Mouse (Mus musculus) B cell, adult 2 months (primary cell): Measurements from ENCODE around the gene Taok1.
"Not testable (repeated sequence)": the region's sequence is repeated elsewhere in the genome, so short reads cannot be mapped to it uniquely, and the experiment has no call there.

Experiments
- DNase-seq, 2 experiments: peaks; one replicate each; pipeline ENCODE4 v3.0.0; 2022

Taok1 gene

DNA sequence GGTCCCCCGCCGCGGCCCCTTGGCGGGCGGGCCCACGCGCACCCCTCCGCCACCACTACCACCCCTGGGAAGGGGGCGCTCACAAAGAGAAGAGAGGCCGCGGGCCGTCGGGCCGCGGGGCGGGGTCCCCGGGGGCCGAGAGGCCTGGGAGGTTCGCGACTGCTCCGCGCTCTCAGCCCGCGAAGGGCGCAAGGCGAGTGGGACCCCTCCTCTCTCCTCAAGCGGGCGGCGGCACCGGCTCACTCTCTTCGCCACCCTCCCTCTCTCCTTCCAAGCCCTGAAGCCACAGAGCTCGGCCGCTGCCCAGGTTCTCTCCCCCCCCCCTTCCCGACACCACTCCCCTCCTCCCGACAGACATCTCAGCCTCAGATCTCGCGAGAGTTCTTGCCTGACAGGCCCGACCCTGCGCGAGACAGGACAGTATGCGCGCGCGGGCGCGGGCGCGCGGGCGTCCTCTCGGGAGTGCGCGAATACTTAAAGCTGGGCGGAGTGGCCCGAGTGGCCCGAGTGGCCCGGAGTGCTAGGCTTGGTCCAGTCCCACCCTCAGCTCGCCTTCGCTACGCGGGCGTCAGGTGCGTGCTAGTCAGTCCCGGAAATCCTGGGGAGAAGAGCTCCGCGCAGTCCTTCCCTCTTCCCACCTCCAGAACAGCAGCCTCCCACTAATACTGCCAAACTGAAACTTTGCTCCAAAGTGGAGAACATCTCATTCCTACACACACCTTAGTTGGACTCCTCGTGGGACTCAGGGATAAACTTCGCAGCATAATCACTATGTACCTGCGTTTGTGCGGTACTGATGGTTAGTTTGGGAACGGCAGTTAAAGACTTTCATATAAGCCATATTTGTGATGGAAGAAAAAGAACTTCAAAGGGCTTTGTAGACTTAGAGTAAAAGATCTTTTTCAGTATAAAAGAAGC is at the start of gene Taok1:
Taok1 (minus strand) TSS at position 278 of the 918 bp plus-strand sequence.
- DNase-seq = peak; percentile 95

DNA sequence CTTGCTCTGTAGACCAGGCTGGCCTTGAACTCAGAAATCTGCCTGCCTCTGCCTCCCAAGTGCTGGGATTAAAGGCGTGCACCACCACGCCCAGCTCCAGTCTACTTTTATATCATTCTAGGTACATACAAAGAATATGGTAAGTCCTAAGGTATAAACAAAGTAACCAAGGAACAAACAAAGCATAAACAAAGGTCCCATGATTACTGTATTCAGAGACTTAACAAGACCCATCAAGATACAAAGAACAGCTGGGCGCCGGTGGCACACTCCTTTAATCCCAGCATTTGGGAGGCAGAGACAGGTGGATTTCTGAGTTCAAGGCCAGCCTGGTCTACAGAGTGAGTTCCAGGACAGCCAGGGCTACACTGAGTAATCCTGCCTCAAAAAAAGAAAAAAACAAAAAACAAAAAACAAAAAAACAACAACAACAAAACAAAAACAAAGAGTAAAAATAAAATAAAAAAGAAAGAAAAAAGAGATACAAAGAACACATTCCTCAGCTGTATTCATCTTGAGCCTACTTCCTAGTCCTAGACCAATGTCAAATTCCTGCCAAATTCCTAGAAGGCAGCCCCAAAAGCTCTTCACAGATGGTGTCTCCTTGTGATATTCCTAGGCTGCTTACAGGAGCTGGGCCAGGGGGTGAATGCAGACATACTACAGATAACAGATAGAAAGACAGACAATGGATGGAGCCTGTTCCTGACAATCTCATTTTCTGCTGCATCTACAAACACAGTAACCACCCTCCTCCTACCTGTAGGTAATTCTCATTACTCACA is 46.0 kb upstream of the Taok1 start:
- DNase-seq = not testable (repeated sequence)

DNA sequence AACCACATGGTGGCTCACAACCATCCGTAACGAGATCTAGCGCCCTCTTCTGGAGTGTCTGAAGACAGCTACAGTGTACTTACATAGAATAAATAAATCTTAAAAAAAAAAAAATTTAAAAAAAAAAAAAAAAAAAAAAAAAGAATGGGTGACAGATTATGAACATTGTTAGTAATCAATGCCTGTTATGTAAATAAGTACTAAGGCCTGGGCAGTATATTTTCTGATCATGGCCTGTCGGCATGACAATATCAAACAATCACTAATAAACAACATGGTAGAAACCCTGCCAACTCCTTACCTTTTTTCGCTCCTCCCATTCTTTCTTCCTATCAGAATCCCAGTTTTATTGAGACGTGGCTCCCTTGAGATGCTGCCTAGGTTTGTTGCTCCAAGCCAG is 44.9 kb upstream of the Taok1 start:
- DNase-seq = no peak

DNA sequence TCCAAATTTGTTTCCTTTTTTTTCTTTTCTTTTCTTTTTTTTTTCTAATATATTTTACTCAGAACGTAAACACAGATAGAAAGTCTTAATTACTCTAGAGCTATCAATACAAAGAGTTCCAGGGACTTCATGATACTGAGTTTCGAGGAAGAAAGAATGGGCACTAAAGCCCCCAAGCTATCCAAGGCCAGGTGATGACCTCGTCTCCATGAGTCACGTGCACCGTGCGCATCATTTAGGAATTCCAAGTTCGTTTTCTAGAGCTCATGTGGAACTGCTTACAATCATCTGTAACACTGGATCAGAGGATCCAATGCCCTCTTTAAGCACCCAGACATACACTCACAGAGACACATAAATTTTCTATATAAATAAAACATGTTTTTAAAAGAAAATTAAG is 41.3 kb upstream of the Taok1 start:
- no peak for DNase-seq

DNA sequence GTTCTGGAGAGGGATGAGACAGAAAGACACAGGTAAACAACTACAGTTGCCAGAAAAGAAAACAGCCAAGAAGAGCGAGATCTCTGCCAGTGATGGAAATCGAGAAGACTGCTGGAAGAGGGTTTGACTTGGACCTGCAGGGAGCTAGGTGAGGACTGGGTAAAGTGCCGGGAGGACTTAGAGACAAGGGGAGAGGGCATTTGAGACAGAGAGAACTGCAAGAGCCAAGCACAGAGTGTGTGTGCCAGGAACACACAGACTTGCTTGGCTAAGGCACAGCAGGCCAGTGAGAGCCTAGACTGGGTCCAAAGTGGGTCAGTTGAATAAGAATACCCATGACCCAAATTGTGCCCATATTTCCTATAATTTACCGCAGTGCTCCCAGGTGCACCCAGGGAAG is 37.9 kb upstream of the Taok1 start:
- no peak for DNase-seq

DNA sequence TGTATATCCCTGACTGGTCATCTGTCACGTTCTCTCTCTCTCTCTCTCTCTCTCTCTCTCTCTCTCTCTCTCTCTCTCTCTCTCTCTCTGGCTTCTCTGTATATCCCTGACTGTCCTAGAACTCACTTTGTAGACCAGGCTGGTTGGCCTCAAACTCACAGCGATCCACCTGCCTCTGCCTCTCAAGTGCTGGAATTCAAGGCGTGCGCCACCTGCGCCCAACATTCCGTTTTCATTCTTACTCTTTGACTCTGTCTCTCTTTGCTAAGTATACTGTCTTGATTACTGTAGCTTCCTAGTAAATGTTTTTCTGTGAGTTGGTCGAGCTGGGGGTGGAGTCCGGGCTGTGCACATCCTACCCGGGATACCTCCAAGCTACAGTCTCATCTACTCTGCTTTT is 33.8 kb upstream of the Taok1 start:
- DNase-seq = no peak

DNA sequence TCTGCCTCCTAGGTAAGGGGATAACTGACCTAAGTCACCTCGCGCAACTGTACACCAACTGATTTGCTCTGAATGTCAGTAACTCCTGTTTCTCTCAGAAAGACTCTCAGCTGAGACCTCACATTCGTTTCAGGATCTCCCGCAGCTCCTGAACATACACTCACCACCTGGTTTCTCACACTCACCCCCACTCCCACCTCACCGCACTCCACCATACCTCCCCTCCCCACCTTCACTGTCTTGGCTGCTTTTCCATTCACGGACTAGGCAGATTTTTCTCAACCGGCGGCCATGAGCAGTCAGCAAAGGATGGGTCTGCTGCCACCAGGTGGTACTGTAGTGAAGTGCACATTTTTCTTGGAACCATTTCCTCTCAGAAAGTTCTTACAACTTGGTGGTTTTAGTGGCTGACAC is 22.6 kb upstream of the Taok1 start:
- DNase-seq = peak; percentile 83 to 85

DNA sequence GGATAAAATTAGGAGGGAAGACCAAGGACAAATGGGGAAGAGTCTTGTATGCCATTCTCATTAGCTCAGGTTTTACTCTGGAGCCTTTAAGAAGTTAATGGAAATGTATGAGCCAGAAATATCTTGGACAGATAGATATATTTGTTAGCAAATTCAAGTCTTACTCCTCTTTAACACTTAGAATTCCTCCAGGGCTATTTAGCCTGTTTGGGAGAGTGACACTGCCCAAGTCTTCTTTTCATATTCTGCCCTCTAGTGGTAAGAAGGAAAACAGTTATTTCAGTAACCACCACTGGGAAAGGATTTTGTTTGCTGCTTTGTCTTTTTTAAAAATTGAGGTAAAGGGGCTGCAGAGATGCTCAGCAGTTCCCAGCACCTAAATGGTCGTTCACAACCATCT is 21.9 kb upstream of the Taok1 start:
- DNase-seq = peak in 1 of 2 experiments; percentile 13

DNA sequence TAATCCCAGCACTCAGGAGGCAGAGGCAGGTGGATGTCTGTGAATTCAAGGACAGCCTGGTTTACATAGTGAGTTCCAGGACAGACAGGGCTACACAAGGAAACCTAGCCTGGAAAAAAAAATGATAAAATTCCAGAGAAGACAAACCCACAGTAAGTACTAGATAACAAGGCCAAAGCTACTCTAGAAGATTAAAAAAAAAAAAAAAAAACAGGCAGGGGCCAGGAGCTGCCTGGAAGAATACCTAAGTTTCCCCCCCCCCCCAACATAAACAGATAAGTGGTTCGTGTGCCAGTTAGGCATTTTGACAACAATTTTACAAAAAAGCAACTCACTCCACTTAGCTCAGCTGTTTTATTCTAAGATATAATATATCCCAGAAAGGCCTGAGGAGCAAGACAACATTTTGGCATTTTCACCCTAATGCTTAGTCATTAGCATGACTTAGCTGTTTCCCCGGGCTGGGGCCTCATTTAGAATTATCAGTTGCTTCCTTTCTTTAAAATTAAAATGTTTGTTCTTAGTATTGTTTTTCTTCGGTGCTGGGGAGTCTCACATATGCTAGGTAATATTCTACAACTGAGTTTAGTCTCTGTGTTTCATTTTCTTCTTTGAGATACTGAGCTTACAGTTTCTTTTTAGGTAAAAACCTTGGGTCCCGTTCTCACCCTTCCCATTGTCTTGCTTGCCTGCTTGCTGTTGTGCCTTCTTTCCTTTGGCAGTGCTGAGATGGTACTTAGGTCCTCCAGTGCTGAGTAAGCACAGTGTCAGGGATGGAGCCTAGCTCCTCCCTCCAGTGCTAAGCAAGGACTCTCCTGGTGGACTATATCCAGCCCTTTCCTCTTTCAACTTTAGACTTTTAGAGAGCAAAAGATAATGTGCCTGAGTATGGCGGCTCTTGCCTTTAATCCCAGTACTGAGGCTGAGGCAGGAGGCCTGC is 19.3 kb upstream of the Taok1 start:
- DNase-seq = no peak

DNA sequence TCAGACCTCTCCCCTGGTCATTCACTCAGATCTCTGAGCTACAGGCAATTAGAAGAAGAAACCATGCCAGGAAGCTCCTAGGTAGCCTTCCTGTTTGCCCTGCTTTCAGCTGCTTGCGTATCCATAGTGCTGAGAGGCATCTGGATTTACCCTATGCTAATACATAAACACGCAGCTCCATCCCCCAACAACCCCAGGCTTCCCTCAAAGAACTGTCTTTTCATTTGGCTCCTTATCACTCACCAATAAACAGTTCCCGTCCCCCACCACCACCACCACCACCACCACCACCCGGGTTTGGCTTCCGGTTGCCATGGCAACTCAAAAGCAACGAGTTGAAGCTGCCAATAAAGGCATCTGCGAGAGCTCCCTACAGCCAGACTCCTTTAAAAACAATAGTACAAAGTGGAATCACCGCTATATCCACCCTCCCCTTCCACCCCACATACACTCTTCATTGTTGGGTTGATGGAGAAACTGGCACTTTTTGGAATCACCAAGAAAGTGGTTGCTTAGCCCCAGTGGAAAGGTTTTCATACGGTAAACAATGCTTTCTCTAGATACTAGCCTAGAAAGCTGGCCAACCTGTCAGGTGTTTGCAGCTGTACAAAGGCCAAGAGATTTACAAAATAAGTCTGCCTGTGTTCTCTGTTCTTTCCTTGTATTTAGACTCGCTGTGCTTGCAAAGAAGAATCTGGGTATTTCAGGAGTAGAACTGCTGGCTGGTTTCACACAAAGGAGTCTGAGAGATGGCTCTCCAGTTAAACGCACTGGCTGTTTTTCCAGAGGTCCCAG is 17.6 kb upstream of the Taok1 start:
- DNase-seq = peak; percentile 59 to 65

DNA sequence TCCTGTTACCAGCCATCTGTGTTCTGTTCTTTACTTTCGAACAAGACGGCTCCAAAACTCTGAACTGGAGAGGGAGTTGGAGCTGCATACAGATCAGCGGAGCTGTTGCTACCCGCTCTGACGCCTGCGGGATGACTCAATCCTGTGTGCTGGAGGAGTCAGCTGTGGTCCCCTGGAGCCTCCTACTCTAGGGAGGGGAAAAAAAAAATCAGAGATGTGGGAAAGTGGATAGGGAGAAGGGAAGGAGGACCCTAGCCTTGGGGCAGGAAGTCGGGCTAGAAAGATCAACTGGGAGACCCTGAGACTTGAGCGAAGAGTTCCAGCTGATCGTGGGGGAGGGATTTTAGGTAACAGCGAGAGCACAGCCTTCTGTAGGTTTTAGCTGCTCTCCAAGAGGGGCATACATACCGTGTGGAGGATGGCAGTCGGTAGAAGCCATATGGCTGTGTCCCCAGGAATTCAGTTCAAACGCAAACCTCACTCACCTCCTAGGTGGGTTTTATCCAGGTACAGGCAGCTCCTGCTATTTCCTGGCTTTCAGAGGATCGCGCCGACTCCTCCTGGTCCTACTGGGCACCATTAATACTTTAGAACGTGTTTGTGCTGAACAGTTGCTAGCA is 16.9 kb upstream of the Taok1 start:
- peak; percentile 8 to 12 for DNase-seq

DNA sequence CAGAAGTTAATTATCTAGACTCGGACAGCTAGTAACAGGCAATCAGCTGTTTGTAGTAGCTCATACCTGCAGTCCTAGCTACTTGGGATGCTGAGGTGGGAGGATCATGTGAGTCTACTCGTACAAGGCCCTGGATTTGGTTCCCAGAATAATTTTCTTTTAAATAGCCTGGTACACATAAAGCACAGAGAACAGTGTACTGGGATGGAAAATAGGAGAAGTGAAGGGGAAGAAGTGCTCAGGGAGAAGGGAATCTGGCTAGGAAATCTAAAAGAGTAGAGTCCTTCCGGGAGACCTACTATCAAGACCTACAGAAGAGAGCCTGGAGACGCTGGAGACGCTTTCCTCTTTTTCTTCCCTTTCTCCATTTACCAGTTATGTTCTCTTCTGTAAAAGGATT is 16.4 kb upstream of the Taok1 start:
- DNase-seq = no peak

DNA sequence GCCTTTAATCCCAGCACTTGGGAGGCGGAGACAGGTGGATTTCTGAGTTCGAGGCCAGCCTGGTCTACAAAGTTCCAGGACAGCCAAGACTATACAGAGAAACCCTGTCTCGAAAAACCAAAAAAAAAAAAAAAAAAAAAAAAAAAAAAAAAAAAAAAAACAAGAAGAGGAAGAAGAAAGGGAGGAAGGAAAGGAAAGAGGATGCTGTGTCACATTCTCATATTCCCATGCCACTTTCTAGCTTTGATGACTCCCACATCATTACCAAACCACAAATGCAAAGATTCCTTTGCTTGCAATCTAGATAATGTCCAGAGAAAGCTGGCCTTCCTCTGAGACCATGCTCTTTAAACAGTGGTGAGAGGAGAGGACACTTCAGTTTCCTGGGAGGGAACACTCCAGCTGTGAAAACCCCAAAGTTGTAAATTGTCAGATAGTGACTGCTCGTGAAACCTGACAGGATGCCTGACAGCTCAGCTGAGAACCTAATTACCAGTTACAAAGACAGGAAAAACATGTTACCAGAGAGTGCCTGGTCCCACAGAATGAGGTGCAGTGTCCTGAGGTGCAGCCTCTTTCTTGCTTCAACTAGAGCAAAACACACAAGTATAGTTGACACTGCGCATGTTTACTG is 14.4 kb upstream of the Taok1 start:
- no peak for DNase-seq

DNA sequence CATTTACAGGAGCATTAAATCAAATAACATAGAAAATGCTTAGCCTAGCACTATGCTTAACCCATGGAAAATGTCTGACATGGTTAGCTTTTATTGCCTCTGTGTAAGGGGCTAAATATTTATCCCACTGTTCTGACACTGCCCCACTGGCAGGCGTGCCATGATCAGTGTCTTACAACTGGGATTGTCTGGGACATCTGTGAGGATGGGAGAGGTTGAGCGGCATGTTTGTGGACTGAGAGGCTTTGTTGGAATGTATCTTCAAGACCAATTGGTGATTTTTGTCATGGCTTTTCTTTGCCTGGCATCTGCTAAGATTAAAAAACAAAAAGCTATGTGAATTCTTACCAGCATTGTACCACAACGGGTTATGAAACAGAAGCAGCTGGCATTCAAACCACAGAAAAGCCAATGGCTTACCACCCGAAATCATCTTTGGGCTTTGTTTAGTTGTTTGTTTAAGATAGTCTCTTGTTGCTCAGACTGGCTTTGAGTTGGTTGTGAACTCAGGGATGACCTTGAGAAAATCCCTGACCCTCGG is 7.5 kb upstream of the Taok1 start:
- DNase-seq = no peak

DNA sequence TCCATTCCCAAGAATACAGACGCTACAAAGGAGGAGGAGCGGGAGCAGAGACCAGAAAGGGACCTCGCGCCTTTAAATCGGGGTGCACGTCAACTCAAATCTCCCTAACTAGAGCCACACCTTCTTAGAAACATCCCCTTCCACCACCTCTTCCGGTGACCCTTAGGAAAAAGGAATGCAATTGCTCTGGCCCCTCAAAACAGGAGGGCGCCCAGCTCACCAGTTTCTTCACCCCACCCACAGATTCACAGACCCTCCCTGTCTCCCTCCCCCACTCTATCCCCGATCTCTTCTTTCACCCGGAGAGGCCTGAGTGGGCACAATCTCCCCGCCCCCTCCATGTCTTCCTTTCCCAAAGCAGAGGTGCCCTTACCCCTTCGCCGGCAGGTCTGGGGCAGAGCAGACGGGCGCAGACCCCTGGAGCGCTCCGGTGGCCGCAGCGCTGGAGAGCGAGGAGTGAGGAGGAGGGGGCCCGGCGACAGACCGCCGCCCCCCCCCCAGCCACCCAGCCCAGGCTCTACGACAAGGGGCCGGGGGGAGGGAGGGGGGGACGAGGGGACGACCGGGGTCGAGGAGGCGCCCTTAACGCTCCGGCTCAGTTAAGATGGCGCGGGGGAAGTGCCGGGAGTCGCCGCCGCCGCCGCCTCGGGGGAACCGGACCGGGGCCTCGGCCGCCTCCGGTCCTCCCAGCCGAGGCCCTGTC is 629 bp downstream of the Taok1 start:
- peak; percentile 46 to 51 for DNase-seq

DNA sequence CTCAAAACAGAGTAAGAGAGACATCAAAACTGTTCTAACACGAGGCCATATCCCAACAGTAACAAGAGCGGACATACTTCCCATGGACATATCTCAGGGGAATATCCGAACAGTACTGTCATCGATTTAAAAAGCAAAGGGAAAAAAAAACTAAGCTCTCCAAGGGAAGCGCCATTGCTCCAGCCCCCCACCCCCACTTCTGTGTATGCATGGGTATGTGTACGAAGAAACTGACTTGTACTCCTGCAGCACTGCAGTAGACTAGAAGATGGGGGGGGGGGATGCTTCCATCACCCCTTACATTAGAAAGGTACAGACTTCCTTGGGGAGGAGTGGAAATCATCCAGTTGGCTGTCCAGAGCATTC is 1.2 kb downstream of the Taok1 start:
- no peak for DNase-seq

DNA sequence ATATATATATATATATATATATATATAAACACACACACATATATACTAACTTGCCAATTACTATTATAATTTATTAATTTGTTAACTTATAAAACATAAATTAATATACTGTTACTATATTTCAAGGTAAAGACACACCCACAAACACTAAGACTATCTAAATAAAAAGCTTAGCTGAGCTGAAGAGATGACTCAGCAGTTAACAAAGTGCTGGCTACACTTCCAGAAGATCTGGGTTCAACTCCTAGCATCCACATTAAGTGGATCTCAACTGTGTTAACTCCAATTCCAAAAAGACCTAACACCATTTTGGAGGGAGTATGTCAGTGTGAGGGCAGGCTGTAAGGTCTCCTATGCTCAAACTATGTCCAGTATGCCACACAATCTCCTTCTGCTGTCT is 10.3 kb downstream of the Taok1 start:
- no peak for DNase-seq

DNA sequence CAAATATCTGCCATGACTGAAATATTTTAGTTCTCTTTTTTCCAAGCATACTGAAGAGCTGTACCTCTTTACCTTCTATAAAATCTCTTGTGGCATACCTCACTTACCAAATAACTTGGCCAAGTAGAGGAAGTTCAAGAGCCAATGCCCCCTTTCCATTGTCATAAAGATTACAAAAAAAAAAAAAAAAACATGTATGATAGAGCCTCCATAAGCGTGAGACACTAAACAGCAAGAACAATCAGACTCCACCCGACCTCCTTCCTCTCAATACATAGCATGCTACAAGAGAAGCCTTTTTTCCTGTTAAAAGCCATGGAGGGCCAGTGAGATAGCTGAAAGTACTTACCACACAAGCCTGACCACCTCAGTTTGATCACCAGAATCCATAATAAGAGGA is 16.2 kb downstream of the Taok1 start:
- DNase-seq = no peak

DNA sequence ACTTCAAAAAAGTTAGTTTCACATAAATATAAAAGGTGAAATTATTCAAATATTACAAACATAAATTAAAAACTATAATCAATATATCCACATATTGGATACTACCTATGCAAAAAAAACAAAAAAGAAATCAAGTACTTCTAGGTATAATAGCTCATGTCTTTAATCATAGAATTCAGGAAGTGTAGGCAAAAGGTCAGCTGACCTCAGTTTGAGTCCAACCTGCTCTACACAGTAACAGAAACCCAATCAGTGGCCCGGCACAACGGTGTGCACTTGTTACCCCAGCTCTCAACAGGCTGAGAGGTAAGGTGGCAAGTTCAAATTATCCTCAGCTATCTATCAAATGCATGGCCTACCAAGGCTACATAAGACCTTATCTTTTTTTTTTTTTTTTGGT is 16.8 kb downstream of the Taok1 start:
- no peak for DNase-seq

DNA sequence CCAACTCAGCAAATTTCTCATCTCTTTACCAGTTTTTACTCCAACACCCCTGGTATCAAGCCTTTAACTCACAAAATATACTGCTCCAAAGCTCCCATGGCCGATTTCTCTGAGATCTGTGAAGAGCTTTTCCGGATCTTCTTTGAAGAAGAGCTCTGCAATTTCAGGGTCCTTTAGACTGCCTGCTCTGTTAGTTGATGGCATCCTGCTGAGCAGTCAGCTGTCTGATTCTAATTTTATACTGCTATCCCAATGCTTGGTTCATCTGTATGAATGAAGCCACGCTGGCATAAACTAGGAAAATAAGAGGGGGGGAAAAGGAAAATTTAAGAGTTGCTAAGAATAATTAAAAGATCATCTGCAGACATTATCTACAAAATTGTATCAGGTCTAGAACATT is 22.4 kb downstream of the Taok1 start:
- DNase-seq = no peak
